Mouse (Mus musculus) right cerebral cortex, postnatal 25 days (tissue): ENCODE results near the gene Lbh.

ENCODE experiments used
- DNase-seq: peaks from one replicate; pipeline ENCODE4 v3.0.0; 2022

Gene Lbh

GRCm38 (mm10) chr17:72944368-72944767 is 26.3 kb downstream of the Lbh start:
- DNase-seq = no peak

- no peak for DNase-seq
Measured at GRCm38 (mm10) chr17:72947111-72947859, 29.2 kb downstream of the Lbh start.

- DNase-seq = no peak
Measured at GRCm38 (mm10) chr17:72948119-72948518, 30.0 kb downstream of the Lbh start.

- DNase-seq = no peak
Measured at GRCm38 (mm10) chr17:72949247-72949701, 31.2 kb downstream of the Lbh start.

DNA sequence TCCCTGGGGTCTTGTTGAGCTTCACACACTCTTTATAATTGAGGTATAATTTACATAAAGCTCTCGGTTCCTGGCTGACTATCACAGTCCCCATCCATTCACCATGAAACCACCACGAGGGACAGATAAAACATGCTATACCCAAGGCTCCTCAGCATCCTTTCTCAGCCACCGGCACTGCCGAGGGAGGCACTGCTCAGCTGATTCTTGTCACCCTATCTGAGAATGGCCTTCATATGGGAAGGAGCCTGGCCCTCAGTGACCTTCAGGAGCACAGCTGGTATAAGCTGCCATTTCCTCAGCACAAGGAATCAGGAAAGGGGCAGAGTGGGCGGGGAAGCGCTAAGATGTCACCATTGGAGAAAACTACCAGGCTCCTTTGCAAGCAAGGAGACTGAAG is 33.2 kb downstream of the Lbh start:
- DNase-seq = no peak

- peak; percentile 29 for DNase-seq
Measured at GRCm38 (mm10) chr17:72953811-72954685, 35.9 kb downstream of the Lbh start.

DNA sequence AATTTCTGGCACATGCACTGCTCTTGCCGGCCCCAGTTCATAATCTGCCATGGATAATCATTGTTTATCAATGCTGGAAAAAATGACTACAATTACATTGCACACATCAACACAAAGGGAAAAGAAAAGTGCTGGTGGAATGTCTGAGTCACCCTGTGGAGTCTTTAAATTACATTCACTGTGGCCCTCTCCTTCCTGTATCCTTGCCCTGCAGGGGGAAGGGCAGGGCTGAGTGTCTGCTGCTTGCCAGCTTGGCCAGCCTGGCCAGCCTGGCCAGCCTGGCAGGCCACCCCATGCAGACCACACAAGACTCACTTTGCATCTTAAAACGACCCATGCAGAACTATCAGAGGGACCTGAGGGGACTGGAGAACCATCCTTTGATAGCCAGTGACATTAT is 37.4 kb downstream of the Lbh start:
- no peak for DNase-seq

DNA sequence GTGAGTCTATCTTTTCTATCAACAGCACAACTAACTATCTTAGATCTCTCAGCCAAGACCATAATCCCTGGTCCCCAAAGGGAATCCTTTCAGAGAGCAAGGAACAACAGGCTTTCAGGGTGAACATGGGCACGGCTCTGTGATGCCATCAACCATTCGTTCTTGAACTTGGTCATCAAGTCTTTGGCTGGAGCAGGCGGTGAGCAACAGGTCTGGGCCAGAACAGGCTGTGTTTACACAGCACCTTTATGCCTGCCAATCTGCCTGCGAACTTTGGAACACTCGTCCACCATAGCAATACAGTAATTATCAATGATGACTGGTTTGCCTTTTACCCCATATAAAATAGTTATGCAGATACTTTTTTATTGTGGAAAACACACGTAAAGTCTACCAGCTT is 38.9 kb downstream of the Lbh start:
- DNase-seq = no peak

DNA sequence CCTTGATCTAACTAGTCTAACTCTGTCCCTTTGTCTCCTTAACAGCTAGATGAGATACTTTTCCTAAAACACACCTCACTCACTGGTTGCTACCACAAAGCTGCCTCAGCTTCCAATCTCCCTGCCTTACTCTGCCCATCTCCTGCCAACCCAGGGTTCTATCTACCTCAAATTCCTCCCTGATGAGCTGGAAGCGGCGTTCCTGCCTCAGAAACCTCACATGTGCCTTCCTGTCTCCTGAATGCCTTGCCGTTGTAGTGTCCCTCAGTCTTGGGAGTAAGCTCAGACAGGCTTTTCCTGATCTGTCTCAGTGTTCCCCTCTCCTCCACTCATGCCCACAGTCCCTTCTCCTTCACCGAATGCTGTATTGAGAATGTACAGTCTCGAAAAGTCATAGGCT is 40.8 kb downstream of the Lbh start:
- no peak for DNase-seq

GRCm38 (mm10) chr17:72959497-72960039 is 41.5 kb downstream of the Lbh start:
- no peak for DNase-seq

DNA sequence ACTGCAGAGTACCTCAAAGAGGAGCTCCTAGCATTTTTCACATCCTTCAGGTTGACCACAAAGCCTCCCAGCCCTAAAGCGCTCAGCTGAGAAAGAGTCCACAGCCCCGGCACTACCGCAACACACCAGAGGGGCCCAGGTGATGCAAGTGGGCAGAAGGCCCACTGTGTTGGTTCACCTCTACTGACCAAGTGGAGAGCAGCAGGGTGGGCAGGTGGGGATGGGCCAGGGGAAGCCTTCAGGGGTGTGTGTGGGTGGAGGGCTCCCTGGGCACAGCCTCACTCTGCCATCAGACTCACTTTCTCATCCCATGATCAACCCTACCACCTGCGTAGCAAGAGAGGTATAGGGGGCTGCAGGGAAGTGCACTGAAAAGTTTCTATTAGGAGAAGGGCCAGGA is 42.1 kb downstream of the Lbh start:
- DNase-seq = no peak

GRCm38 (mm10) chr17:72960873-72961272 is 42.8 kb downstream of the Lbh start:
- no peak for DNase-seq

- DNase-seq = no peak
Measured at GRCm38 (mm10) chr17:72961953-72962630, 44.0 kb downstream of the Lbh start.

DNA sequence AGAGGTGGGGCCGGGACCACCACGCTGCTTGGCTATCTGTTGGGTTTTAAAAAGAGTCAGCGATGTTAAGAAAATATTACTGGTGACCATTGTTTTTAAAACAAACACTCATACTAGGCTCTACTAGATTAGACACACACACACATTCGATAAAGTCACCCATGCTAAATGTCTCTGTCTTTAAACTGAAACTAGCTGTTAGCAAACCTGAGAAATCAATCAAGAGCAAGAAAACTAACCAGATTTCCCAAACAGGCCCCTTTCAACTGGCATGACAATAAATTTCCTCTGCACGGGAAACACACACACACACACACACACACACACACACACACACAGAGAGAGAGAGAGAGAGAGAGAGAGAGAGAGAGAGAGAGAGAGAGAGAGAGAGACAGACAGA is 47.6 kb downstream of the Lbh start:
- no peak for DNase-seq

DNA sequence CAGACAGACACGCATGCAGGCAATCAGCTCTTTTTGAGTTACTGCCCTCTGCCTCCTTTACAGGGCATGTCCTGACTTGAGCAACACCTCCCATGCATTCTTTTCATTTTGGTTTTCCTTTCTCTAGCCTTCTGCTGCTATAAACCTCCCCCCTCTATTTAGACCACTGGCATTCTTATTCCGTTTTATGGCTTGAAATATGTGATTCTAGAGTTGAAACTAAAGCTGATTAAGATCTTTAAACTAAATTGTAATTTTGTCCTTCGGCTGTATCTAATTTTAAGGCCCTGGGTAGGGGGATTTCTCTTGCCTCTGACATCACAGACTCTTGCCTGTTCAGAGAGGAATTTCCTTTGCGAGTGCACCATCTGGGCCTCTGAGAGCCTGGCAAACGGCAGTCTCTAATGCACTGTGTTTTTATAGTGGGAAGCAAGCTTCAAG is 48.0 kb downstream of the Lbh start:
- DNase-seq = no peak

DNA sequence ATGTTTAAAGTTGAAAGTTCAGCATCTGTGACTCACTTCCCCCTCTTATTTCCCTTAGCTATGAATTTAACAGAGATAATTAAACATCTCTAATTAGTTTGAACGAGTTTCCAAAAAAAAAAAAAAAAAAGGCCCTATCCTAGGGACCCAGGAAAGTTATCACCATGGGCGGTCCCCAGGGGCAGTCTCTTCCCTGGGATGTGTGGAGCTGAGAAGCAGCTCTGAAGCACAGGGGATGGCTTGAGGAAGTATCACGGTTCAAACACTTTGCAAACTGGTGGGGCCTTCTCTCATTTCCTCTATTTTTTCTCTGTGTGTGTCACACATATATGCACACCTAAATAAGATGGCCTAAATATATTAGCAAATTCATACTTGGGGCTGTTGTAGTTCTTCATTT is 48.8 kb downstream of the Lbh start:
- DNase-seq = no peak

GRCm38 (mm10) chr17:72967371-72968175 is 49.5 kb downstream of the Lbh start:
- DNase-seq = no peak

GRCm38 (mm10) chr17:72968666-72969065 is 50.6 kb downstream of the Lbh start:
- no peak for DNase-seq

GRCm38 (mm10) chr17:72970631-72971161 is 52.6 kb downstream of the Lbh start:
- peak; percentile 76 for DNase-seq

- DNase-seq = no peak
Measured at GRCm38 (mm10) chr17:72973041-72973440, 54.9 kb downstream of the Lbh start.

GRCm38 (mm10) chr17:72976258-72977231 is 58.4 kb downstream of the Lbh start:
- no peak for DNase-seq
